8 mouse cellular contexts compared by ENCODE assay signal in the genomic region with DNA sequence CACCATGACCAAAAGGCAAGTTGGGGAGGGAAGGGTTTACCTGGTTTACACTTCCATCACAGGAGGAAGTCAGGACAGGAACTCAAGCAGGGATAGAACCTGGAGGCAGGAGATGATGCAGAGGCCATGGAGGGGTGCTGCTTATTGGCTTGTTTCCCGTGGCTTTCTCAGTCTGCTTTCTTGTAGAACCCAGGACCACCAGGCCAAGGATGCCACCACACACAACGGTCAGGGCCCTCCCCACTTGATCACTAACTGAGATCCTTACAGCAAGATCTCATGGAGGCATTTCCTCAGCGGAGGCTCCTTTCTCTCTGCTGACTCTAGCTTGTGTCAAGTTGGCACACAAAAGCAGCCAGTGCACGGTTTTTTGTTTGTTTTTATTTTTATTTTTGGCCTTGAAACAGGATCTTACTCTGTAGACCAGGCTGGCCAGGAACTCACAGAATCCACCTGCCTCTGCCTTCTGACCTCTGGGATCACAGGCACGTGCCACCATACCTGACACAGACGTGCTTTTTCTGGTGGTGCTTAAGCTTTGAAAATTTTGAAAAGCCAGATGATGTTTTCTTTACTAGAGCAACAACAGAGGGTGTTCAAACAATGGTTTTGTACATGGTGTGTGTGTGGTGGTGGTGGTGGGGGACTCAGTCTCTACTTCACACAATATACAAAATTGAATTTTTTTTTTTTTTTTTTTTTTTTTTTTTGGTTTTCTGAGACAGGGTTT. TPM values are rescaled to one million over a fixed set of nuclear protein-coding genes. Genes with fewer than 3 reads are reported as not detected.
DNase-seq lines count a peak whose midpoint lies in the region; ATAC-seq and TF ChIP-seq lines count a peak whose summit lies in the region.

Gene Mpp3, minus strand, starts transcription at position 375 of the 730 bp plus-strand sequence.

- peaks cover 56% of the 10 kb centered on the region for H3K27me3 ChIP-seq in kidney, embryonic 15.5 days
- peaks cover 9% of the 10 kb centered on the region; the same call in 1 of the 2 replicates for H3K27me3 ChIP-seq in embryonic facial prominence, embryonic 12.5 days
- H3K27me3 ChIP-seq in hindbrain, embryonic 12.5 days: peaks cover 4% of the 10 kb centered on the region; the same call in 1 of the 2 replicates
- H3K27me3 ChIP-seq in liver, embryonic 15.5 days: peaks cover 72% of the 10 kb centered on the region

- no peaks in the 10 kb centered on the region for H3K36me3 ChIP-seq in kidney, embryonic 15.5 days
- H3K36me3 ChIP-seq in embryonic facial prominence, embryonic 12.5 days: no peaks in the 10 kb centered on the region
- no peaks in the 10 kb centered on the region for H3K36me3 ChIP-seq in hindbrain, embryonic 12.5 days
- H3K36me3 ChIP-seq in liver, embryonic 15.5 days (replicated peaks): no peaks in the 10 kb centered on the region

- 0 out of 2 replicates have a peak within 1 kb of the TSS, but pooled peaks have one; percentile 53 for H3K9ac ChIP-seq in kidney, embryonic 15.5 days
- H3K9ac ChIP-seq in embryonic facial prominence, embryonic 12.5 days: no peak within 1 kb of the TSS
- peak within 1 kb of the TSS; percentile 83 for H3K9ac ChIP-seq in hindbrain, embryonic 12.5 days
- no peak within 1 kb of the TSS for H3K9ac ChIP-seq in liver, embryonic 15.5 days

- 70% methylated on average over 6 of the region's 6 CpGs for WGBS in kidney, embryonic 15.5 days
- WGBS in embryonic facial prominence, embryonic 12.5 days: 72% methylated on average over 6 of the region's 6 CpGs
- 73% methylated on average over 6 of the region's 6 CpGs for WGBS in hindbrain, embryonic 12.5 days
- 60% methylated on average over 6 of the region's 6 CpGs for WGBS in liver, embryonic 15.5 days (ENCODE audit: insufficient replicate concordance)
- WGBS in lung, adult 2 months: 71% methylated on average over 6 of the region's 6 CpGs

- no peak for TF ChIP-seq POLR2A in lung, adult 2 months (IDR thresholded peaks at IDR 0.05; ENCODE audit: borderline replicate concordance, extremely low read depth, low read depth, low read length)

- H3K27ac ChIP-seq in kidney, embryonic 15.5 days: peak within 1 kb of the TSS; percentile 88
- no peak within 1 kb of the TSS for H3K27ac ChIP-seq in embryonic facial prominence, embryonic 12.5 days
- H3K27ac ChIP-seq in hindbrain, embryonic 12.5 days: peak within 1 kb of the TSS; percentile 90
- H3K27ac ChIP-seq in liver, embryonic 15.5 days (replicated peaks): no peak within 1 kb of the TSS

- H3K4me1 ChIP-seq in kidney, embryonic 15.5 days: peaks cover 38% of the 10 kb centered on the region
- peaks cover 16% of the 10 kb centered on the region; the same call in 1 of the 2 replicates for H3K4me1 ChIP-seq in embryonic facial prominence, embryonic 12.5 days
- peaks cover 36% of the 10 kb centered on the region for H3K4me1 ChIP-seq in hindbrain, embryonic 12.5 days
- H3K4me1 ChIP-seq in liver, embryonic 15.5 days (replicated peaks): peaks cover 31% of the 10 kb centered on the region
- H3K4me1 ChIP-seq in lung, adult 2 months (ENCODE audit: control insufficient read depth, insufficient read depth, low read length): no peaks in the 10 kb centered on the region

- H3K4me3 ChIP-seq in kidney, embryonic 15.5 days (replicated peaks): peak within 1 kb of the TSS; percentile 66
- peak within 1 kb of the TSS; percentile 71 for H3K4me3 ChIP-seq in embryonic facial prominence, embryonic 12.5 days
- H3K4me3 ChIP-seq in hindbrain, embryonic 12.5 days: peak within 1 kb of the TSS; percentile 68
- no peak within 1 kb of the TSS for H3K4me3 ChIP-seq in liver, embryonic 15.5 days (replicated peaks)
- H3K4me3 ChIP-seq in lung, adult 2 months (replicated peaks; ENCODE audit: extremely low read depth, low read depth, low read length): no peak within 1 kb of the TSS

- H3K9me3 ChIP-seq in kidney, embryonic 15.5 days (replicated peaks): no peaks in the 10 kb centered on the region
- no peaks in the 10 kb centered on the region for H3K9me3 ChIP-seq in embryonic facial prominence, embryonic 12.5 days
- no peaks in the 10 kb centered on the region for H3K9me3 ChIP-seq in hindbrain, embryonic 12.5 days (replicated peaks)
- H3K9me3 ChIP-seq in liver, embryonic 15.5 days (replicated peaks): no peaks in the 10 kb centered on the region

- no peak for ATAC-seq in kidney, embryonic 15.5 days (replicated peaks; ENCODE audit: low FRiP score)
- ATAC-seq in embryonic facial prominence, embryonic 12.5 days (ENCODE audit: insufficient number of reproducible peaks, insufficient read depth, low FRiP score, low TSS enrichment): no peak
- no peak for ATAC-seq in hindbrain, embryonic 12.5 days (ENCODE audit: low FRiP score)
- no peak for ATAC-seq in liver, embryonic 15.5 days (ENCODE audit: insufficient read depth)

- peak within 1 kb of the TSS; percentile 94 for H3K4me2 ChIP-seq in kidney, embryonic 15.5 days
- peak within 1 kb of the TSS; percentile 92 for H3K4me2 ChIP-seq in embryonic facial prominence, embryonic 12.5 days (replicated peaks)
- H3K4me2 ChIP-seq in hindbrain, embryonic 12.5 days (replicated peaks): peak within 1 kb of the TSS; percentile 83
- H3K4me2 ChIP-seq in liver, embryonic 15.5 days: peak within 1 kb of the TSS; percentile 81

- no peak for DNase-seq in kidney, postnatal 10 days
- no peak for DNase-seq in spleen, postnatal 14 days (ENCODE audit: low spot score in 2 of 2)
- DNase-seq in lung, adult 2 months: no peak
- DNase-seq in kidney, postnatal 25 days: no peak

- TF ChIP-seq CTCF in lung, adult 2 months (IDR thresholded peaks at IDR 0.05; ENCODE audit: insufficient read depth, low read length): no peak

RNA-seq across cellular contexts. Expression of gene Mpp3, which starts in this region (rescaled TPM):
- polyA plus RNA-seq in kidney, embryonic 15.5 days (2015; fragmentation: Nextera tagmentation; extraction: Ambion mirVana): 7.8 and 11.0 TPM in 2 replicates
- polyA plus RNA-seq in embryonic facial prominence, embryonic 12.5 days (2016; fragmentation: Nextera tagmentation; extraction: Ambion mirVana): 11.1 and 11.4 TPM in 2 replicates
- polyA plus RNA-seq in hindbrain, embryonic 12.5 days (2016; fragmentation: Nextera tagmentation; extraction: Ambion mirVana): 35.6 and 36.2 TPM in 2 replicates
- polyA plus RNA-seq in liver, embryonic 15.5 days (2015; fragmentation: Nextera tagmentation; extraction: Ambion mirVana): 0.24 and 0.53 TPM in 2 replicates
- polyA plus RNA-seq in lung, adult 2 months (2012; rRNA removed): 2.4 and 4.0 TPM in 2 replicates

Comparison
In these comparisons a context has a peak if more than half of its experiments do, and no peak if none do; other contexts are left out.
1. H3K27ac ChIP-seq: peak in kidney, embryonic 15.5 days (single experiment) and hindbrain, embryonic 12.5 days (single experiment); none in embryonic facial prominence, embryonic 12.5 days (single experiment) and liver, embryonic 15.5 days (single experiment).
2. H3K4me3 ChIP-seq: peak in kidney, embryonic 15.5 days (single experiment), embryonic facial prominence, embryonic 12.5 days (single experiment) and hindbrain, embryonic 12.5 days (single experiment); none in liver, embryonic 15.5 days (single experiment) and lung, adult 2 months (single experiment).
3. H3K9ac ChIP-seq: peak in kidney, embryonic 15.5 days (single experiment) and hindbrain, embryonic 12.5 days (single experiment); none in embryonic facial prominence, embryonic 12.5 days (single experiment) and liver, embryonic 15.5 days (single experiment).
4. Peak in every context shown above with its lines, with median percentiles within 50 percentile points of each other: H3K4me2 ChIP-seq.